Mouse (Mus musculus) ovary, postnatal 14 days (tissue): ENCODE results near the gene Cend1.

ENCODE experiments used
- DNase-seq: peaks from one replicate; pipeline ENCODE4 v3.0.0; 2022; ENCODE audit warnings: low spot score

Gene Cend1

GRCm38 (mm10) chr7:141391625-141392551 lies 37.4 kb downstream of the Cend1 start, which contains the start of gene Taldo1:
Gene Taldo1, plus strand, starts transcription at chr7:141392199.
- DNase-seq: peak; percentile 88

GRCm38 (mm10) chr7:141390326-141391259 lies 38.7 kb downstream of the Cend1 start:
- DNase-seq: no peak

GRCm38 (mm10) chr7:141388487-141389109 lies 40.7 kb downstream of the Cend1 start:
- no peak for DNase-seq

- no peak for DNase-seq
These were observed 41.3 kb downstream of the Cend1 start for GRCm38 (mm10) chr7:141387807-141388486.

- no peak for DNase-seq
These were observed 48.0 kb downstream of the Cend1 start for GRCm38 (mm10) chr7:141381068-141381835.

GRCm38 (mm10) chr7:141379584-141379983 lies 49.7 kb downstream of the Cend1 start:
- no peak for DNase-seq
